Mouse (Mus musculus) hindbrain, embryonic 11.5 days (tissue): ENCODE measurements around the gene Ptprd. TPM values are rescaled to one million over a fixed set of nuclear protein-coding genes. Genes with fewer than 3 reads are reported as not detected.

Source experiments
- ATAC-seq: fragments of 200-750 bp; cut with Nextera tagmentation; 2 replicates; pipeline ENCODE4 v1.8.0; 2017; ENCODE audit warnings: mild to moderate bottlenecking, moderate TSS enrichment, moderate library complexity; ENCODE audit not compliant: low FRiP score
- DNase-seq: peaks from one replicate; pipeline ENCODE4 v3.0.0-alpha.2; 2015; ENCODE audit warnings: low spot score
- H3K27ac ChIP-seq: fragments of 300-500 bp; sonication (generic); 2 replicates; pipeline ENCODE4 v1.5.1; 2014; ENCODE audit warnings: mild to moderate bottlenecking, low read depth, low read length
- H3K27me3 ChIP-seq: fragments of 300-500 bp; sonication (generic); 2 replicates; pipeline ENCODE4 v1.6.1; 2014; ENCODE audit warnings: mild to moderate bottlenecking, low read length, moderate library complexity, mixed read lengths; ENCODE audit not compliant: control insufficient read depth, insufficient read depth
- H3K36me3 ChIP-seq: fragments of 300-500 bp; sonication (generic); 2 replicates; pipeline ENCODE4 v1.6.1; 2014; ENCODE audit warnings: mild to moderate bottlenecking, low read length, moderate library complexity, mixed read lengths; ENCODE audit not compliant: control insufficient read depth, insufficient read depth
- H3K4me1 ChIP-seq: fragments of 300-500 bp; sonication (generic); replicated peaks from 2 replicates; pipeline ENCODE4 v1.6.1; 2014; ENCODE audit warnings: low read length, mixed read lengths; ENCODE audit not compliant: control insufficient read depth, insufficient read depth
- H3K4me2 ChIP-seq: fragments of 300-500 bp; sonication (generic); replicated peaks from 2 replicates; pipeline ENCODE4 v1.6.1; 2014; ENCODE audit warnings: mild to moderate bottlenecking, low read depth, low read length
- H3K4me3 ChIP-seq: fragments of 300-500 bp; sonication (generic); 2 replicates; pipeline ENCODE4 v1.5.1; 2014; ENCODE audit warnings: low read depth, low read length
- H3K9ac ChIP-seq: fragments of 300-500 bp; sonication (generic); 2 replicates; pipeline ENCODE4 v1.6.1; 2014; ENCODE audit warnings: low read depth, low read length
- H3K9me3 ChIP-seq: fragments of 300-500 bp; sonication (generic); 2 replicates; pipeline ENCODE4 v1.6.1; 2016; ENCODE audit warnings: low read length; ENCODE audit not compliant: control insufficient read depth
- WGBS: fragments of 180-500 bp; shearing (Covaris S2); extraction: QIAGEN DNeasy Blood & Tissue Kit; methylation state at CpG from one replicate; pipeline ENCODE4 v1.1.7; 2014; 5-methylcytosine and 5-hydroxymethylcytosine counted together
- polyA plus RNA-seq: library from polyadenylated mRNA; unstranded; fragments of >200 nt; fragmentation: Nextera tagmentation; extraction: Ambion mirVana; gene quantifications from 2 replicates; pipeline ENCODE4 v1.2.1, GENCODE M21; 2014

Gene Ptprd
- polyA plus RNA-seq, 1 experiment from 2014 or later, result 31.7 TPM

DNA sequence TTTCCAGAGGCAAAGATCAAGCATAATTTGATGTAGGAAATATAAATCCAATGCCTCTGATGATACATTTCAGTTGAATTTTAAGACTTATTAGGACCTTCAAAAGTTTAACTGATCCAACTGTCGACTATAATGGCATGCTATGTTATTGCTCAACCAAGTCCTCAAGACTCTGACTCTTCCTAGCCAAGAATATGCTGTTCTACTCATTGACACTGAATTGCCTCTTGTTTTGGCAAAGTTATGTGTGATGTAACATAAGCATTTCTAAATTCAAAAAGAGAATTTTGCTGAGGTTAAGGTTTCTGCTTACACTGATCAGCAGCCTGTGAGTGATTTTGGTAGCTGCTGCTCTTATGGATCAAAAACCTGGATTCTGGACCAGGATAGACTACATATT lies 1475.9 kb downstream of the Ptprd start:
- H3K27me3 ChIP-seq, result no peaks in the 10 kb centered on the region
- H3K9ac ChIP-seq, result no peak overlapping the region
- no peaks in the 10 kb centered on the region for H3K36me3 ChIP-seq
- no peak for ATAC-seq
- DNase-seq, result no peak
- H3K4me3 ChIP-seq, result no peak overlapping the region
- 83% methylated on average over 1 of the region's 1 CpGs for WGBS
- no peak overlapping the region for H3K27ac ChIP-seq
- H3K4me1 ChIP-seq, result no peaks in the 10 kb centered on the region
- no peaks in the 10 kb centered on the region for H3K9me3 ChIP-seq
- H3K4me2 ChIP-seq, result no peak overlapping the region

- no peak overlapping the region for H3K4me3 ChIP-seq
- H3K36me3 ChIP-seq, result no peaks in the 10 kb centered on the region
- H3K9me3 ChIP-seq, result no peaks in the 10 kb centered on the region
- ATAC-seq (no peak), DNase-seq (no peak)
- no peak overlapping the region for H3K27ac ChIP-seq
- no peaks in the 10 kb centered on the region for H3K4me1 ChIP-seq
- H3K4me2 ChIP-seq, result no peak overlapping the region
- no peak overlapping the region for H3K9ac ChIP-seq
- H3K27me3 ChIP-seq, result no peaks in the 10 kb centered on the region
- WGBS, result 86% methylated on average over 3 of the region's 3 CpGs
Measured at GRCm38 (mm10) chr4:76675726-76676125, 1536.0 kb downstream of the Ptprd start.

DNA sequence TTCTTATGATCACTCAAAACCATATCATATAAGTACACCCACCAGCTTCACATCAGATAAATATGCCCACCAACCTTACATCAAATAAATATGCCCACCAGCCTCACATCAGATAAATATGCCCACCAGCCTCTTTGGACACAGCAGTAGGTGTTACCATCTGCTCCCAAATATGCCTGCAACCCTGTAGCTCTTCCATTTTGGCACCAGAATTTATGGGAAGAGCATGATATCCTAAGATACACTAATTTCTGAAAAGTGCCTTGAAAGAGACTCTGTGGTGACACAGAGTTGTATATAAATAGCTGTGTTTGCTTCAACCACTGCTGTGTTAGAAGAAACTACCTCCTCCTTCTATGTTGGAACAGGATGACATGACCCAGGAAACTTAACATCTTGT lies 1538.5 kb downstream of the Ptprd start:
- H3K9ac ChIP-seq, result no peak overlapping the region
- no peaks in the 10 kb centered on the region for H3K36me3 ChIP-seq
- DNase-seq, result no peak
- H3K27ac ChIP-seq, result no peak overlapping the region
- no peak for ATAC-seq
- H3K27me3 ChIP-seq, result no peaks in the 10 kb centered on the region
- no peaks in the 10 kb centered on the region for H3K9me3 ChIP-seq
- no peaks in the 10 kb centered on the region for H3K4me1 ChIP-seq
- no peak overlapping the region for H3K4me2 ChIP-seq
- H3K4me3 ChIP-seq, result no peak overlapping the region

GRCm38 (mm10) chr4:76672653-76673052 lies 1539.1 kb downstream of the Ptprd start:
- H3K4me1 ChIP-seq, result no peaks in the 10 kb centered on the region
- H3K36me3 ChIP-seq, result no peaks in the 10 kb centered on the region
- H3K9me3 ChIP-seq, result no peaks in the 10 kb centered on the region
- H3K9ac ChIP-seq, result no peak overlapping the region
- H3K4me2 ChIP-seq, result no peak overlapping the region
- no peak overlapping the region for H3K27ac ChIP-seq
- H3K27me3 ChIP-seq, result no peaks in the 10 kb centered on the region
- DNase-seq, result no peak
- ATAC-seq, result no peak
- no peak overlapping the region for H3K4me3 ChIP-seq

GRCm38 (mm10) chr4:76661725-76662124 lies 1550.0 kb downstream of the Ptprd start:
- H3K9ac ChIP-seq, result no peak overlapping the region
- 72% methylated on average over 4 of the region's 4 CpGs for WGBS
- DNase-seq (no peak), ATAC-seq (no peak)
- no peaks in the 10 kb centered on the region for H3K27me3 ChIP-seq
- H3K4me2 ChIP-seq, result no peak overlapping the region
- H3K27ac ChIP-seq, result no peak overlapping the region
- H3K36me3 ChIP-seq, result no peaks in the 10 kb centered on the region
- H3K9me3 ChIP-seq, result no peaks in the 10 kb centered on the region
- no peaks in the 10 kb centered on the region for H3K4me1 ChIP-seq
- H3K4me3 ChIP-seq, result no peak overlapping the region

DNA sequence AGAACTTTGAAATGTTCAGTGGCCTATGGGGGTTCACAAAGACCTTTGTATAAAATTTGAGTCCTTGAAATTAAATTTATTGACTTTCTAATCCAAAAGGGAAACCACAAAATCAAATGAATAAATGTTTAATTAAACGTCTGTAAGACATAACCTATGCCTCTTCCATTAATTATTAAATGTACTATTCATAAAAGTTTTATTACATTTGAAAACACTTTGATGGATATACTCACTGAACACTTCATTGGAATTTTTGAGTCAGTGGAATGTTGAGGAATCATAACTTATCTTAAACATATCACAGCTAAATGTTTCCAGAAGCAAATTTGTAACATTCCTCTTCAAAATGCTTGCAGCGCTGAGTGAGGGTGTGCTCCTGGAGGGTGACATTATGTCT lies 1551.6 kb downstream of the Ptprd start:
- H3K9ac ChIP-seq, result no peak overlapping the region
- H3K4me2 ChIP-seq, result no peak overlapping the region
- H3K9me3 ChIP-seq, result no peaks in the 10 kb centered on the region
- H3K27ac ChIP-seq, result no peak overlapping the region
- 81% methylated on average over 2 of the region's 2 CpGs for WGBS
- H3K4me1 ChIP-seq, result no peaks in the 10 kb centered on the region
- no peaks in the 10 kb centered on the region for H3K27me3 ChIP-seq
- H3K36me3 ChIP-seq, result no peaks in the 10 kb centered on the region
- DNase-seq (no peak), ATAC-seq (no peak)
- H3K4me3 ChIP-seq, result no peak overlapping the region

- Histone ChIP-seq H3K9me3 (no peaks in the 10 kb centered on the region), H3K27me3 (no peaks in the 10 kb centered on the region), H3K27ac (no peak overlapping the region), H3K4me2 (no peak overlapping the region), H3K4me1 (no peaks in the 10 kb centered on the region), H3K9ac (no peak overlapping the region), H3K36me3 (no peaks in the 10 kb centered on the region), H3K4me3 (no peak overlapping the region)
- no peak for DNase-seq
- no peak for ATAC-seq
- 73% methylated on average over 3 of the region's 3 CpGs for WGBS
Measured at GRCm38 (mm10) chr4:76656734-76657133, 1555.0 kb downstream of the Ptprd start.

DNA sequence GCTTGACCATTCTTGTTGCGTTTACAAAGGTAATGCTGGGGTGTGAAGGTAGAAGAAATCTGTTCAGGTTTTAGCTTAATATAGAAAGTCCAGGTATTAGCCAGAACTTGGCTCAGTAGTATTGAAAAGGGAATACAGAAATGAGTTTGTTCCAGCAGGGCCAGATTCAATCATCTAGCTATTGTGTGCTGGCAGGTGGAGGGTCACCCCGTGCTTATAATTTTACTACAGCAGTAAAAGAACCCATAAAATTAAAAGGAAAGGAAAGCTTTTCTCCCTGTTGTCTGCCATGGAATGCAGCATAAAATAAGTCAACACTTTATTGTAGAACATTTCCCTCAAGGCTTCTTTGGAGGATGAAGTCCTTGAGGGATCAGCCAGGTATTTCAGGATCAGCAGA lies 1558.8 kb downstream of the Ptprd start:
- Histone ChIP-seq H3K4me1 (no peaks in the 10 kb centered on the region), H3K27me3 (no peaks in the 10 kb centered on the region), H3K4me3 (no peak overlapping the region), H3K36me3 (no peaks in the 10 kb centered on the region), H3K27ac (no peak overlapping the region), H3K4me2 (no peak overlapping the region), H3K9ac (no peak overlapping the region), H3K9me3 (no peaks in the 10 kb centered on the region)
- no peak for DNase-seq
- no peak for ATAC-seq
- WGBS, result 84% methylated on average over 2 of the region's 2 CpGs

- H3K9ac ChIP-seq, result no peak overlapping the region
- ATAC-seq, result no peak
- H3K4me3 ChIP-seq, result no peak overlapping the region
- no peaks in the 10 kb centered on the region for H3K4me1 ChIP-seq
- no peak overlapping the region for H3K27ac ChIP-seq
- WGBS, result 93% methylated on average over 7 of the region's 7 CpGs
- H3K4me2 ChIP-seq, result no peak overlapping the region
- no peaks in the 10 kb centered on the region for H3K36me3 ChIP-seq
- no peaks in the 10 kb centered on the region for H3K9me3 ChIP-seq
- no peaks in the 10 kb centered on the region for H3K27me3 ChIP-seq
- no peak for DNase-seq
Measured at GRCm38 (mm10) chr4:76621740-76622139, 1590.0 kb downstream of the Ptprd start.
